Mouse (Mus musculus): ENCODE data around the gene Miox. TPM values are rescaled to one million over a fixed set of nuclear protein-coding genes. Genes with fewer than 3 reads are reported as not detected.

Gene Miox
- total RNA-seq (2022): 1 to 10 TPM in 2 of 4 experiments, not detected in 2; 1.4 TPM

DNA sequence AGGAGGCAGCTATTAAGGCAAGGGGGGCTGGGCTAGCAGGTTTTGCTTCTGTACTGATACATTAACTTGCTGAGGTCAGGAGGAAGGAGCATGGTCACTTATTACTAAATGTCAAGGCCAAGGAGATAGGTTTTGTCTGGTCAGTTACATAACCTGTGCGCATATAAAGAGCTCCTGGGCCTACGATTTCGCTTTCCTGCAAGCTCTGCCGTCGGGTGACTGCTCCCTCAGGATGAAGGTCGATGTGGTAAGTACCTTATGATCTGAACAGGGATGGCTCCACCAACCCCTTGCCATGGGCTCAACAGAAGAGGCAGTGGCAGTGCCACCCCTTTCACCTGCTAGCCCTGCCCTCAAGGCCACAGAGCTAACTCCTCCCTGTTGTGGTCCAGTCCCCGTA is at the start of gene Miox:
Gene Miox (plus strand): TSS at position 128 of the 400 bp plus-strand sequence.
- no peak for DNase-seq

- no peak for DNase-seq
These were observed 49.2 kb upstream of the Miox start for GRCm38 (mm10) chr15:89285004-89285403.

DNA sequence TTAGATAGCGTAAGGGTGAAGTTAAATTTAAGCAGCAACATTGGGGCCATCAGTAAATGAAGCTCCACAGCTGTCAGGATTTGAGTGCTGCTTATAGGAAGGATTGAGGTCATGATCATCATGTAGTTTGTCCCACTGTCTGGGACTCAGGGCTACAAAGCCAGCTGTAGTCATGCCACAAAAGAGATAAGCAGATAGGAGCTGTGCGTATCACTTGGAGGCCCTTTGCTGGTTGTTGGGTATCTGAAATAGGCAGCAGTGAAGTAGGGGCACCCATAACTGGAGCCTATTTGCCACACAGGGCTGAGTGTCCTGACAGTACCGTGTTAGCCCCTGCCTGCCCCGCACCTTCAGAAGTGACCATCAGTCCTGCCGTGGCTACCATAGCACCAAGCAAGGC is 48.7 kb upstream of the Miox start:
- no peak for DNase-seq

DNA sequence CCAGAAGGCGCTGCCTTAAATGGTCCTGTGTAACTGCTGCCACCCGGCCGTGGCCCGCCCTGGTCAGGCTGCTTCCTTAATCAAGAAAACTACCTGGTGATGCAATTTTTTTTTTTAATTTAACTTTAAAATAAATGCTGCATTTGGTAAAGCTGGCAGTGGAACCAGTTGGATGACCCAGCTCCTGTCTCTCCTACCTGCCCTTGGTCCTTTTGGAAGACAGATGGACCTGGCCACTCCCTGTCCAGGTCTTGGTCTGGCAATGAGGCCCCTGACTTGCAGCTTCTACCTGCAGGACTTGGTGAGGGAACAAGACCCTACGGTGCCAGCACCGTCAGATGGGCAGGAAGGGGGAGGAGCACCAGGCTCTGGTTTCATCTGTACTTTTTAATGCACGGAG is 48.1 kb upstream of the Miox start:
- DNase-seq: no peak

GRCm38 (mm10) chr15:89286582-89286981 is 47.6 kb upstream of the Miox start:
- DNase-seq: no peak

DNA sequence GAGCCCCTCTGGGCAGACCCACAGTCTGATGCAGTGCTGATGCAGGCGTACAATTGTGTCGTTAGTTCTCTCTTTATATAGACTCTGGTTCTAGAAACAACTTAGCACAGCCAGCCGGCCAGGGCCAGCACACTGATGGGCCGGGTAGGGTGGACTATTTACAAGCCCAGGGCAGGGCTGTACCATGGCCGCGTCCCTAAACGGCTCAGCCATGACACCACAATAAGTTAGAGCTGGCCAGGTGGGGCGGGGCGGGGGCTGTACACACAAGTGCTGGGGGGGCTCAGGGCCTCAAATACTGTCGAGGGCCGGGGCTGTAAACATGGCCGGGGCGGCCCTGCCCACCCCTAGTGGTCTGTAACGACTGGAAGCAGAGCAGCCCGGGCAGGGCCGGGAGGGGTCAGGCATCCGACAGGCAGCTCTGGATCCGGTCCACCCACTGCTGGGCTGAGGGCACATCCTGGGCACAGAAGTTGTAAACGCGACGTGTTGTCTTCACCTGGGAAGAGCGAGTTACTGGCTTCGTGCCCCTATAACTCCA is 45.9 kb upstream of the Miox start:
- DNase-seq: no peak

DNA sequence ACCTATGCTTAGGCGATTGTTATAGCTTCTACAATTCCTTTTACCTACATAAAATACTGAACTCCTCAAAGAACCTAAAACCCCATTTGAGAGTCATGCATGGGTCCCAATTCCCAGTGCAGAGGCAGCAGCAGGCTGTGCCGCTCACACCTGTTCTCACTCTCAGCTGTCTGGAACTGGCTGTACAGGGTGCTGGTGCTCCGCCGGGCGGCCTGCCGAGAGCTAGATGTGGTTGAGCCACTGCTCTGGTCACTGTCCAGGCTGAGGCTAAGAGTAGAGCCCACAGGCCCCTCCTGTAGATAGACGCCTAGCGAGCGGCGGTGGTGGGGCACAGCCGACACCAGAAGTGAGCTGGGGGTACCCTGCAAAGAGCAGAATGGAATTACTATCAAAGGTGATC is 44.7 kb upstream of the Miox start:
- no peak for DNase-seq

GRCm38 (mm10) chr15:89291521-89291920 is 42.7 kb upstream of the Miox start:
- no peak for DNase-seq

DNA sequence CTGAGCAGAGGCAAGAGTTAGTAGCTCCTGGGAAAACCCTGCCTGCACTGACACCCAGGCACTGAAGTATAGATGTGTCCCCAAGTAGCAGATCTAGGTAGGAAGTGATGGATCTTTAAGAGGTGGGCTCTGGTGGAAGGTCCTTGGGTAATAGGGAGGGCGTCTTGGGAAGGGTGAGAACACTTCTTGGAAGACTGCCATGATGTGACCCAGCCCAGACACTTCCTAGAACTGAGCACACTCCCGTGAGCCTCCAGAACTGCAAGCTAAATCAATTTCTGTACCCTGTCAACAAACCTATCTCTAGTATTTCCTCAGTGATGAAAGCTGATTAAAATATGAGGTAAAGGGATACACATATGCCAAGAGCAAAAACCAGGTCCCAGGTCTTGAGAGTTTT is 41.4 kb upstream of the Miox start:
- DNase-seq: no peak

DNA sequence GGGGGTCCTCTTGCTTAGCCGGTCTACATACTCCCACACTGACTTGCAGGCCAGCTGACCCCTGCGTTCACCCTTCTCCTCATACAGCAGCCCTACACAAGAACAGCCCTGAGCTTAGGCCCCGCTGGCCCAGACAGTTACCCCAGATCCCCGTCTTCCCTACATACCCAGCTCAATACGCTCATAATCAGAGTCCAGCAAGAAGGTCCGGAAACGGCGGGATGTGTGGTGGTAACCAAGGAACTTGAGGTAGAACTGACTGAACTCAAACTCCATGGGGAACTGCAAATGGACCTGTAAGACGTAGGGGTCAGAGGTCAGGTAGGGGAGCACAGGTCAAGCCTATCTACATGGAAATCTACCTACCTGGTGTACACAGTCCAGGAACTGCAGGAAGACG is 40.4 kb upstream of the Miox start:
- no peak for DNase-seq

GRCm38 (mm10) chr15:89295580-89296165 is 38.5 kb upstream of the Miox start:
- DNase-seq: no peak

DNA sequence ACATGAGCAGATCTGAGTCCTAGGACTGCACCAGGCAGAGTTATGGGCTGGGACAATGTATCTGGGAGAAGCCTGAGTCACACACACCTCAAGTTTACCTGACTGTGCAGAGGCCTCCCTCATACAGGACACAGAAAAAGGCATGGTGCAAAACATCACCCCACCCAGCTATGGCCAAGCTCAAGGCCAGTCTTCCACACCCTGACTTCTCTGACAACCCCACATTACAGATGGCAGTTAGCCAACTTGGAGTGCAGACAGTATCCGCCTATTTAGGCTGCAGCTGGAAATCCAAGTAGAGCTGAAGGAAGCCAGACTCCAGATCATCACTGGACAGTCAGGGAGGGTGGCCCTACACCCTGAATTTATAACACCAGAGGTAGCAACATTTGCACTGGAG is 37.7 kb upstream of the Miox start:
- no peak for DNase-seq

- no peak for DNase-seq
These were observed 36.5 kb upstream of the Miox start for GRCm38 (mm10) chr15:89297695-89298094.

DNA sequence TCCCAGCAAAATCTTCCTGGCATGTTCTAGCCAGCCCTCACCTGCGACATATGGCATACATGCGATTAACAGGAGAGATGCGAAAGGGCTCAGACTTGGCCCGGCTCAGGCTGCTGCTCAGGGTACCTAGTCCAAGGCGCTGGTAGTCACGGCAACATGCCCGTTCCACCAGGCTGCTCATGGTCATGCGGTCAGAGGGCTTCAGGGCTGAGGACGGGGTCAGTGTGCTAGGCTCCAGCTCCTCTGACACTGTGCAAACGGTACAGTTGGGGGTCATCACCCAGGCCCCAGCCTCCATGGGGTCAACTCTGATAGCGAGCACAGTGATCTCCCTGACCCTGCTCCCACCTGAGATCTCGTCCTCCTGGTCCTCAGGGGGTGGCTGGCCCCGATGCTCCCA is 34.0 kb upstream of the Miox start:
- no peak for DNase-seq

- no peak for DNase-seq
These were observed 33.6 kb upstream of the Miox start for GRCm38 (mm10) chr15:89300600-89300999.

GRCm38 (mm10) chr15:89305966-89306365 is 28.2 kb upstream of the Miox start:
- DNase-seq: no peak

GRCm38 (mm10) chr15:89307461-89307860 is 26.7 kb upstream of the Miox start:
- DNase-seq: no peak

DNA sequence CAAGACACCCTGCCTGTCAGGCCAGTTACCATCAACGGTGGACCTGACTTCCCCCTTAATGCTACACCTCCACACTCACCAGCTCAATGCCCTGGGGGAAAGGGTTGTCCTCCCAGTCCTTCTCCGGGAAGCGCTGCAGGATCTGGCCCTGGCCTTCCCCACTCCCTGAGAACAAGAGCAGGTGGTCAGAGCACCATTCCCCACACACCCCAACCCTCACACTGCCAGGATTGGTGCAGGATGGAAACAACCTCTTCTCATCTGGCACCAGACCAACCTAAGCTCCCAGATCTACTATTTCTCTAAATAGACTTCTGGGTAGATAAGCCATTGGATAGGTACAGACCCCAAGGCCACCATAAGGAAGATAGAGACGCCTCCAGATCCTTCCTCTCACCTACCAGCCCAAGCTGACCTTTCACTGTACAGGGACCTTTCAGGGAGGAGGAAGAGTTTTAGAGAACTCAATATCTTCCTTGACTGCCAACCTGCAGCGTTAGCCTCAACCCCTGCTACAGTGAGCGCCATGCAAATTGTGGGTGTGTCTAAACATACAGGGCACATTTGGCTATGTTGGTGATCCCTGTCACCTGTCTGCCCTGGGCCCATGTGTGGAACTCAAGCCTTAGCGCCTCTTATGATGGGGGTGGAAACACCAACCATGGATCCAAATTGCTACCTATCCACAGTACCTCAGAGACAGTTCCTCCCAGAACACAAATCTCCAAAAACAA is 25.6 kb upstream of the Miox start:
- DNase-seq: no peak

- no peak for DNase-seq
These were observed 24.2 kb upstream of the Miox start for GRCm38 (mm10) chr15:89309962-89310498.

DNA sequence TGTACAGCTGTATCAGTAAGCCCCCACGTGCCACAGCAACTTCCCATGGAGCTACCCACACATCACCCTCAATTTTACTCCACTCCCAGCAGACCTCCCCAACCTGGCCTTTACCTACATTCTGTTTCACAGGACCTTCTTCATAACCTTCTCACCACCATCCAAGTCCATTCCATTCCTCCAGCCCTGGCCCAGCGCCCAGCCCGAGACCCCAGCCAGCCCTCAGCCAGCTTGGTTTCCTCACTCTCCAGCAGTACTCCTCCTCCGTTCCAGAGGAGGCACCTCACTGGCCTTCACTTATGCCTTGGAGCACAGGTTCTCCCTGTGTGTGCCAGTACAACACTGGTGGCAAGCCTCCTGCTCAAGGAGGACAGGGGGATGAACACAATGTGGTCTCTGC is 20.8 kb upstream of the Miox start:
- no peak for DNase-seq

GRCm38 (mm10) chr15:89314107-89314506 is 20.1 kb upstream of the Miox start:
- no peak for DNase-seq

DNA sequence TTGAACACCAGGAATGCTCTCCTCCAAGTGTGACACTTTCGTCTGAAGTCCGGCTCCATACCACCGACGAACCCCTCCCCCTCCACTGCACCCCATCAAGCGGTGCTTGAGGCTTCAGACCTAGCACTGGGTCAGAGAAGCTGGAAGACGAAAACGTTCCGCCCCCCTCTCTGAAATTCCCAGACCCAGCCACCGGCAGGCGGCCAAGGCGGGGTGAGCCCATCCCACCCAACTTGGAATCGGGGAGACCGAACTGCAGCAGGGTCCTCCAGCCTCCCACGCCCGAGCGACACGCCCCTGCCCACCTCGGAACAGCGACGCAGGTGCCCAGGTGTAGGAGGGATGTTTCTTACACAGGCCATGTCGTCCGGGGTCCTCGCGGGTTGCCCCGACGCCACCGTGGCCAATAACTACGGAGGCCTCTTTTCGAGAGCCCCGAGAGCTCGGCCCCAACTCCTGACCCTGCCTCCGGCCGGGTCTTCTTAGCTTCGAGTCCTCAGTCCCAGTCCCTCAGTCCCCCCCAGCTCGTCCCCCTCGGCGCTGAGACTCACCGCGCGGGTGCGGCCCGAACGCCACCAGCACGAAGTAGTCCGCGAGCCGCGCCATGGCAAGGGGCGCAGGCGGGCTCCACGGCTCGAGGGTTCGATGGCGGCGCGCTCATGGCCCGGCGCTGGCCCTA is 19.5 kb upstream of the Miox start:
- peak; percentile 19 for DNase-seq

- peak; percentile 98 for DNase-seq
These were observed 18.9 kb upstream of the Miox start, which contains the start of gene Sbf1 for GRCm38 (mm10) chr15:89315190-89315731. Gene Sbf1 (minus strand): TSS chr15:89315311.

Measured in adrenal gland, adult 8-10 months (tissue).